Mouse (Mus musculus) lung, postnatal 0 days (tissue): ENCODE results near the gene Rita1.

Experiments used
- CTCF ChIP-seq: IDR thresholded peaks from 2 replicates; pipeline ENCODE4 v1.5.1; 2016; ENCODE audit warnings: antibody characterized with exemption, mild to moderate bottlenecking
- EP300 ChIP-seq: IDR thresholded peaks from 2 replicates; pipeline ENCODE4 v1.6.1; 2016; ENCODE audit warnings: antibody characterized with exemption, mild to moderate bottlenecking, control low read depth

GRCm38 (mm10) chr5:120568964-120569363, 43.4 kb downstream of the Rita1 start:
- TF ChIP-seq EP300 (no peak), CTCF (no peak)
